Mouse (Mus musculus): ENCODE results near the gene Mgat1.

- peak; percentile 52 for TF ChIP-seq CTCF (IDR thresholded peaks at IDR 0.05)
- no peak for TF ChIP-seq POLR2A (IDR thresholded peaks at IDR 0.05; ENCODE audit: insufficient read depth, low read depth, low read length)
- 0 out of 2 replicates have a peak, but pooled peaks have one; percentile 68 for TF ChIP-seq EP300 (IDR thresholded peaks at IDR 0.05; ENCODE audit: insufficient read depth, low read depth, low read length)
These were observed 48.1 kb upstream of the Mgat1 start for GRCm38 (mm10) chr11:49195819-49196322.
